Mouse (Mus musculus) frontal cortex, adult (tissue): ENCODE measurements around the gene Ifngr2.

Source experiments
- ATAC-seq: cut with Nextera tagmentation; 2 replicates; pipeline ENCODE4 v1.9.2; 2017; ENCODE audit warnings: mild to moderate bottlenecking, moderate library complexity, mixed read lengths; ENCODE audit not compliant: low TSS enrichment

Gene Ifngr2

DNA sequence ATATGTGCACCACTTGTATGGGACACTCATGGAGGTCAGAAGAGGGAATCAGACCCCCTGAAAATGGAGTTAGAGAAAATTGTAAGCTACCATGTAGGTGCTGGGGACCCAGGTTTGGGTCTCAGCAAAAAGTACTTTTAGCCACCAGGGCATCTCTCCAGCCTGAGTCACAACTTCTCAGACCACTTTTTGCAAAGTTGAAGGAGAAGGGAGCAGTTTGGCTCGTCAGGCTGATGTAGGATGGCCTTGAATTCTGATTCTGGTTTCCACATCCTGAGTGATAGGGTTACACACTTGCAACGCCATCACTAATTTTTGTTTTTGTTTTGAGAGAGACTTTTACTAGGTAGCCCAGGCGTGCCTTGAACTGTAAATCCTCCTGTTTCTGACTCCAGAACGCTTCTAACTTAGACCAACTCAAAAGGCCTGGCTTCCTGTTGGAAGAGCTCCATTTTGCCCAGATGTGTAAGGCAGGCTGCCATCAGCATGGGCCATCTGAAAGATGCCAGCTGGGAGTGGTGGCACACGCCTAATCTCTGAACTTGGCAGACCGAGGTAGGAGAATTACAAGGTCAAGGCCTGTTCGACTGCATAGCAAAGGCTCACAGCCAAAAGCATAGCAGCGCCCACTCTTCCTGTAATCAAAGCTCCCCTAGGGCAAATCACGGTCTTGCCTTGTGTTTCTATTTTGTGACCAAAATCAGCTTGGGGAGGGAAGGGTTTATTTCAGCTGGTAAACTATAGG lies 62.8 kb downstream of the Ifngr2 start:
- ATAC-seq: no peak

DNA sequence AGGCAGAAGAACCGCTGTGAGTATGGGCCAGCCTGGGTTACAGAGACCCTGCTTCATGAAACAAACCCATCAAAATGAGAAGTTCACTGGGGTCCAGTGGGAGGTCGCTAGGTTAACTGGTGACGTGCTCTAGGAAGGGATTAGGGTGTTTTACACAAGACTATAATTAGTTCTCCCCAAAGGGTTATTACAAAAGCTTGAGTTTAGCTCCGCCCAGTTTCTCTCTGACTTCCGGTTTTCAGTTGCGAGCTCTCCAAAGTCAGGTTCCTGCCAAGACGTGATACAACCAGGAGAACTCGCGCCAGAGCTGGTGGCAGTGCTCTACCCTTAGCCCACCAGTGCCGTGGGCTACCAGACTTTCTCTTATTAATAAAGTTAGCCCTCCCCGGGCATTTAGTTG lies 64.4 kb downstream of the Ifngr2 start:
- no peak for ATAC-seq

DNA sequence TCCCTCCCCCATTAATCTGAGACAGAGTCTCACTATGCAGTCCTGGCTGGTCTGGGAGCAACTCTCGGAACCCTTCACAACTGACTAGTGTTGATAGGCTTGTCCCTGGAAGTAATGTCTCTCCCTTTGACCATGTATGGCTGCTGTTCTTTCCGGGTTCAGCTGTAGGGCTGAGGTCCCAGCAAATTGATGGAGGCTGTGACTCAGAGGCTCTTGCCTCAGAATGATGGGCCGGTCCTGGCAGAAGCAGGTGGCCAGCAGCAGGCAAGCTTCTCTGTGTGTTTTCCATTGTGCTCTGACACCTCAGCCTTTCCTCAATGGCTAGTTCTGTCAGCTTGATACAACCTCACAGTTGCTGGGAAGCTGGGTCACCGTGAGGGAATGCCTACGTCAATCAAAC lies 65.7 kb downstream of the Ifngr2 start:
- no peak for ATAC-seq

DNA sequence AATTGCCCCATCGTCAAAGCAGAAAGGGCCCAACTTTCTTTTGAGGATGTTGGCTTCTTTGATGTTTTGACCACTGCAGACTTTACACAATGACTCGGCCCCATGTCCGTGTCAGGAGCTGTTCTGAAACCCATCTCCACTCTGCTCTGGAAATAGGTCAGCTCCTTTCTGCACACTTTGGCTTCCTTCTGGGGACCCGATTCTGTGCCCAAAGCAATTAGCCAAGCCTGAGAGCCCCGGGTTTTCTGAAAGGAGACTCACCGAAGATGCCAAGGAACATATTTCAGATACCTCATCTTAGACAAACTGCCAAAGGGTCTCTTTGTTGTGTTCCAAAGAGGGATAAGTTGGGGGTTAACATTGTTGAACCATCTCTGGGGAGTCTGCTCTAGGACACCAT lies 67.7 kb downstream of the Ifngr2 start:
- no peak for ATAC-seq
